Mouse (Mus musculus): ENCODE data around the gene Zp3. TPM values are rescaled to one million over a fixed set of nuclear protein-coding genes. Genes with fewer than 3 reads are reported as not detected.

Gene Zp3
- polyA plus RNA-seq, 1 experiment, result not detected

- H3K4me3 ChIP-seq (replicated peaks; ENCODE audit: control insufficient read depth, low read depth, low read length), result peak overlapping the region; percentile 58
- peaks cover 10% of the 10 kb centered on the region for H3K4me1 ChIP-seq (ENCODE audit: control insufficient read depth, insufficient read depth, low read length)
- H3K27ac ChIP-seq (ENCODE audit: control insufficient read depth, insufficient read depth, low read depth, low read length, poor library complexity), result peak overlapping the region; percentile 90
- WGBS, result 5% methylated on average over 28 of the region's 28 CpGs
- TF ChIP-seq CTCF (IDR thresholded peaks at IDR 0.05; ENCODE audit: control insufficient read depth, insufficient read depth, low read length) (no peak), POLR2A (IDR thresholded peaks at IDR 0.05; ENCODE audit: borderline replicate concordance, control insufficient read depth, low read depth, low read length) (peak; percentile 94)
These were observed 22.5 kb upstream of the Zp3 start for GRCm38 (mm10) chr5:135957207-135957974.

GRCm38 (mm10) chr5:135958367-135958766, 21.5 kb upstream of the Zp3 start:
- Histone ChIP-seq H3K4me1 (ENCODE audit: control insufficient read depth, insufficient read depth, low read length) (peaks cover 11% of the 10 kb centered on the region), H3K27ac (ENCODE audit: control insufficient read depth, insufficient read depth, low read depth, low read length, poor library complexity) (no peak overlapping the region), H3K4me3 (replicated peaks; ENCODE audit: control insufficient read depth, low read depth, low read length) (no peak overlapping the region)
- 87% methylated on average over 4 of the region's 4 CpGs for WGBS
- TF ChIP-seq POLR2A (IDR thresholded peaks at IDR 0.05; ENCODE audit: borderline replicate concordance, control insufficient read depth, low read depth, low read length) (no peak), CTCF (IDR thresholded peaks at IDR 0.05; ENCODE audit: control insufficient read depth, insufficient read depth, low read length) (no peak)

- peaks cover 11% of the 10 kb centered on the region for H3K4me1 ChIP-seq (ENCODE audit: control insufficient read depth, insufficient read depth, low read length)
- H3K27ac ChIP-seq (ENCODE audit: control insufficient read depth, insufficient read depth, low read depth, low read length, poor library complexity), result no peak overlapping the region; the same call in 1 of the 2 replicates
- TF ChIP-seq POLR2A (IDR thresholded peaks at IDR 0.05; ENCODE audit: borderline replicate concordance, control insufficient read depth, low read depth, low read length) (no peak), CTCF (IDR thresholded peaks at IDR 0.05; ENCODE audit: control insufficient read depth, insufficient read depth, low read length) (no peak)
- no peak overlapping the region for H3K4me3 ChIP-seq (replicated peaks; ENCODE audit: control insufficient read depth, low read depth, low read length)
- whole genome bisulfite sequencing, result 86% methylated on average over 7 of the region's 7 CpGs
These were observed 20.0 kb upstream of the Zp3 start for GRCm38 (mm10) chr5:135959911-135960310.

GRCm38 (mm10) chr5:135960909-135961635, 18.8 kb upstream of the Zp3 start:
- 93% methylated on average over 15 of the region's 15 CpGs for WGBS
- Histone ChIP-seq H3K4me1 (ENCODE audit: control insufficient read depth, insufficient read depth, low read length) (peaks cover 10% of the 10 kb centered on the region), H3K4me3 (replicated peaks; ENCODE audit: control insufficient read depth, low read depth, low read length) (peak overlapping the region; percentile 40), H3K27ac (ENCODE audit: control insufficient read depth, insufficient read depth, low read depth, low read length, poor library complexity) (peak overlapping the region; percentile 98)
- TF ChIP-seq POLR2A (IDR thresholded peaks at IDR 0.05; ENCODE audit: borderline replicate concordance, control insufficient read depth, low read depth, low read length), result no peak
- no peak for TF ChIP-seq CTCF (IDR thresholded peaks at IDR 0.05; ENCODE audit: control insufficient read depth, insufficient read depth, low read length)

- Histone ChIP-seq H3K4me3 (replicated peaks; ENCODE audit: control insufficient read depth, low read depth, low read length) (peak overlapping the region; percentile 88), H3K4me1 (ENCODE audit: control insufficient read depth, insufficient read depth, low read length) (peaks cover 7% of the 10 kb centered on the region; the same call in 1 of the 2 replicates)
- under 1% methylated on average over 11 of the region's 11 CpGs for WGBS
These were observed 17.8 kb upstream of the Zp3 start for GRCm38 (mm10) chr5:135962125-135962491.

GRCm38 (mm10) chr5:135962492-135963279, 17.2 kb upstream of the Zp3 start:
- WGBS, result under 1% methylated on average over 64 of the region's 64 CpGs
- H3K4me3 ChIP-seq (replicated peaks; ENCODE audit: control insufficient read depth, low read depth, low read length), result peak overlapping the region; percentile 88
- TF ChIP-seq POLR2A (IDR thresholded peaks at IDR 0.05; ENCODE audit: borderline replicate concordance, control insufficient read depth, low read depth, low read length), result peak; percentile 90; the same call in 1 of the 2 replicates
- no peak; the same call in 1 of the 2 replicates for TF ChIP-seq CTCF (IDR thresholded peaks at IDR 0.05; ENCODE audit: control insufficient read depth, insufficient read depth, low read length)
- H3K4me1 ChIP-seq (ENCODE audit: control insufficient read depth, insufficient read depth, low read length), result peaks cover 5% of the 10 kb centered on the region; the same call in 1 of the 2 replicates
- peak overlapping the region; percentile 98 for H3K27ac ChIP-seq (ENCODE audit: control insufficient read depth, insufficient read depth, low read depth, low read length, poor library complexity)

More at GRCm38 (mm10) chr5:135962125-135962491, 17.8 kb upstream of the Zp3 start:
- peak overlapping the region; percentile 98 for H3K27ac ChIP-seq (ENCODE audit: control insufficient read depth, insufficient read depth, low read depth, low read length, poor library complexity)
- TF ChIP-seq CTCF (IDR thresholded peaks at IDR 0.05; ENCODE audit: control insufficient read depth, insufficient read depth, low read length) (no peak), POLR2A (IDR thresholded peaks at IDR 0.05; ENCODE audit: borderline replicate concordance, control insufficient read depth, low read depth, low read length) (0 out of 2 replicates have a peak, but pooled peaks have one; percentile 38)

GRCm38 (mm10) chr5:135963280-135963627, 16.6 kb upstream of the Zp3 start:
- peak overlapping the region; percentile 98 for H3K27ac ChIP-seq (ENCODE audit: control insufficient read depth, insufficient read depth, low read depth, low read length, poor library complexity)
- peak overlapping the region; percentile 88 for H3K4me3 ChIP-seq (replicated peaks; ENCODE audit: control insufficient read depth, low read depth, low read length)
- peaks cover 5% of the 10 kb centered on the region; the same call in 1 of the 2 replicates for H3K4me1 ChIP-seq (ENCODE audit: control insufficient read depth, insufficient read depth, low read length)
- 11% methylated on average over 6 of the region's 6 CpGs for WGBS
- TF ChIP-seq POLR2A (IDR thresholded peaks at IDR 0.05; ENCODE audit: borderline replicate concordance, control insufficient read depth, low read depth, low read length), result no peak
- TF ChIP-seq CTCF (IDR thresholded peaks at IDR 0.05; ENCODE audit: control insufficient read depth, insufficient read depth, low read length), result no peak
